Mouse (Mus musculus) forebrain, postnatal 0 days (tissue): ENCODE results near the gene Dhx30. TPM values are rescaled to one million over a fixed set of nuclear protein-coding genes. Genes with fewer than 3 reads are reported as not detected.
"Not testable (repeated sequence)": the region's sequence is repeated elsewhere in the genome, so short reads cannot be mapped to it uniquely, and the experiment has no call there.

Source experiments
- ATAC-seq: fragments of 200-750 bp; cut with Nextera tagmentation; 2 replicates; pipeline ENCODE4 v1.8.0; 2017; ENCODE audit warnings: mild to moderate bottlenecking, moderate library complexity
- DNase-seq: peaks from one replicate; pipeline ENCODE4 v3.0.0-alpha.2; 2015
- H3K27ac ChIP-seq: fragments of 300-500 bp; sonication (generic); 2 replicates; pipeline ENCODE4 v1.5.1; 2014; ENCODE audit warnings: low read depth, mild to moderate bottlenecking, antibody characterized with exemption, low read length, moderate library complexity, mixed read lengths
- H3K27me3 ChIP-seq: fragments of 300-500 bp; sonication (generic); 2 replicates; pipeline ENCODE4 v1.6.1; 2014; ENCODE audit warnings: mild to moderate bottlenecking, low read length, mixed read lengths; ENCODE audit not compliant: insufficient read depth
- H3K36me3 ChIP-seq: fragments of 300-500 bp; sonication (generic); 2 replicates; pipeline ENCODE4 v1.6.1; 2014; ENCODE audit warnings: mild to moderate bottlenecking, moderate library complexity; ENCODE audit not compliant: insufficient read depth
- H3K4me1 ChIP-seq: fragments of 300-500 bp; sonication (generic); 2 replicates; pipeline ENCODE4 v1.6.1; 2014; ENCODE audit warnings: antibody characterized with exemption; ENCODE audit not compliant: insufficient read depth
- H3K4me2 ChIP-seq: fragments of 300-500 bp; sonication (generic); 2 replicates; pipeline ENCODE4 v1.6.1; 2014; ENCODE audit warnings: low read depth, mild to moderate bottlenecking, moderate library complexity
- H3K4me3 ChIP-seq: fragments of 300-500 bp; sonication (generic); 2 replicates; pipeline ENCODE4 v1.5.1; 2014; ENCODE audit warnings: low read depth, low read length, mixed read lengths
- H3K9ac ChIP-seq: fragments of 300-500 bp; sonication (generic); 2 replicates; pipeline ENCODE4 v1.6.1; 2014; ENCODE audit warnings: mild to moderate bottlenecking
- H3K9me3 ChIP-seq: fragments of 300-500 bp; sonication (generic); 2 replicates; pipeline ENCODE4 v1.6.1; 2016; ENCODE audit warnings: low read length
- CTCF ChIP-seq: sonication (generic); IDR thresholded peaks from 2 replicates; pipeline ENCODE4 v1.5.1; 2016; ENCODE audit warnings: antibody characterized with exemption, control low read depth, low read depth
- WGBS: fragments of 180-500 bp; shearing (Covaris S2); extraction: QIAGEN DNeasy Blood & Tissue Kit; methylation state at CpG from one replicate; pipeline ENCODE4 v1.1.7; 2014; 5-methylcytosine and 5-hydroxymethylcytosine counted together
- polyA plus RNA-seq: library from polyadenylated mRNA; unstranded; fragments of >200 nt; fragmentation: Nextera tagmentation; extraction: Ambion mirVana; gene quantifications from 2 replicates; pipeline ENCODE4 v1.2.1, GENCODE M21; 2015
- total RNA-seq: library from RNA; depleted of rRNA; stranded (reverse); fragments of >200 nt; gene quantifications from 2 replicates; pipeline ENCODE4 v1.2.3, GENCODE M21; 2014

Dhx30 gene
- total and polyA plus RNA-seq, 2 experiments from 2014 or later = 117 to 156 TPM

- no peak overlapping the region for H3K9ac ChIP-seq
- no peaks in the 10 kb centered on the region for H3K27me3 ChIP-seq
- H3K4me2 ChIP-seq = no peak overlapping the region
- DNase-seq (no peak), ATAC-seq (no peak)
- H3K27ac ChIP-seq = no peak overlapping the region
- H3K4me3 ChIP-seq = no peak overlapping the region
- 98% methylated on average over 4 of the region's 4 CpGs for WGBS
- peaks cover 80% of the 10 kb centered on the region for H3K36me3 ChIP-seq
- no peaks in the 10 kb centered on the region for H3K9me3 ChIP-seq
- no peak for TF ChIP-seq CTCF
- H3K4me1 ChIP-seq = no peaks in the 10 kb centered on the region
Measured at GRCm38 (mm10) chr9:110094761-110095160, 22.9 kb downstream of the Dhx30 start.

- DNase-seq = no peak
- Histone ChIP-seq H3K9ac (no peak overlapping the region), H3K9me3 (no peaks in the 10 kb centered on the region), H3K4me1 (no peaks in the 10 kb centered on the region), H3K4me2 (no peak overlapping the region), H3K27me3 (no peaks in the 10 kb centered on the region), H3K36me3 (peaks cover 78% of the 10 kb centered on the region), H3K27ac (no peak overlapping the region), H3K4me3 (no peak overlapping the region)
- no peak for ATAC-seq
- WGBS = 80% methylated on average over 4 of the region's 4 CpGs
- 0 out of 2 replicates have a peak, but pooled peaks have one; percentile 12 for TF ChIP-seq CTCF
Measured at GRCm38 (mm10) chr9:110093303-110093702, 24.3 kb downstream of the Dhx30 start.

- H3K27me3 ChIP-seq = no peaks in the 10 kb centered on the region
- H3K27ac ChIP-seq = no peak overlapping the region
- TF ChIP-seq CTCF = no peak
- H3K4me2 ChIP-seq = no peak overlapping the region
- H3K9me3 ChIP-seq = no peaks in the 10 kb centered on the region
- no peaks in the 10 kb centered on the region for H3K4me1 ChIP-seq
- WGBS = 92% methylated on average over 8 of the region's 8 CpGs
- ATAC-seq (no peak), DNase-seq (no peak)
- H3K4me3 ChIP-seq = no peak overlapping the region
- H3K9ac ChIP-seq = no peak overlapping the region
- H3K36me3 ChIP-seq = peaks cover 91% of the 10 kb centered on the region
Measured at GRCm38 (mm10) chr9:110085693-110086092, 31.9 kb downstream of the Dhx30 start.

GRCm38 (mm10) chr9:110084201-110084964 is 33.2 kb downstream of the Dhx30 start:
- Histone ChIP-seq H3K9me3 (no peaks in the 10 kb centered on the region), H3K36me3 (peaks cover 92% of the 10 kb centered on the region), H3K27ac (no peak overlapping the region), H3K27me3 (no peaks in the 10 kb centered on the region), H3K4me3 (no peak overlapping the region), H3K4me2 (no peak overlapping the region), H3K4me1 (no peaks in the 10 kb centered on the region), H3K9ac (no peak overlapping the region)
- WGBS = 88% methylated on average over 25 of the region's 25 CpGs
- ATAC-seq (peak; percentile 40), DNase-seq (peak; percentile 11)
- no peak for TF ChIP-seq CTCF

- no peak overlapping the region for H3K4me3 ChIP-seq
- no peaks in the 10 kb centered on the region for H3K4me1 ChIP-seq
- H3K36me3 ChIP-seq = peaks cover 87% of the 10 kb centered on the region
- no peak overlapping the region for H3K9ac ChIP-seq
- H3K27me3 ChIP-seq = no peaks in the 10 kb centered on the region
- ATAC-seq (no peak), DNase-seq (no peak)
- no peak for TF ChIP-seq CTCF
- no peaks in the 10 kb centered on the region for H3K9me3 ChIP-seq
- H3K4me2 ChIP-seq = no peak overlapping the region
- H3K27ac ChIP-seq = no peak overlapping the region
- 75% methylated on average over 3 of the region's 3 CpGs for WGBS
Measured at GRCm38 (mm10) chr9:110081066-110081465, 36.6 kb downstream of the Dhx30 start.

GRCm38 (mm10) chr9:110076468-110076867 is 41.2 kb downstream of the Dhx30 start:
- H3K4me3 ChIP-seq, DNase-seq, H3K4me2 ChIP-seq, H3K9ac ChIP-seq, ATAC-seq, H3K9me3 ChIP-seq, H3K27me3 ChIP-seq, H3K27ac ChIP-seq, H3K4me1 ChIP-seq: not testable (repeated sequence)
- 75% methylated on average over 4 of the region's 7 CpGs for WGBS
- H3K36me3 ChIP-seq = peaks cover 77% of the 10 kb centered on the region
- TF ChIP-seq CTCF = peak; percentile 7; the same call in 1 of the 2 replicates

- TF ChIP-seq CTCF = peak; percentile 93
- Histone ChIP-seq H3K27me3 (no peaks in the 10 kb centered on the region), H3K9ac (no peak overlapping the region; the same call in 1 of the 2 replicates), H3K4me1 (no peaks in the 10 kb centered on the region), H3K4me3 (no peak overlapping the region), H3K9me3 (no peaks in the 10 kb centered on the region), H3K36me3 (peaks cover 78% of the 10 kb centered on the region), H3K27ac (peak overlapping the region; percentile 51; the same call in 1 of the 2 replicates), H3K4me2 (no peak overlapping the region)
- DNase-seq = peak; percentile 87
- 0% methylated on average over 1 of the region's 1 CpGs for WGBS
- peak; percentile 82 for ATAC-seq
Measured at GRCm38 (mm10) chr9:110071843-110072242, 45.8 kb downstream of the Dhx30 start.
